Mouse (Mus musculus) testis, postnatal 10 days (tissue): ENCODE results near the gene Rnf144b.
A peak's percentile ranks its signal among the peaks of the same experiment; 100 is the strongest.

Experiments used
- DNase-seq: peaks from one replicate; pipeline ENCODE4 v3.0.0; 2021; ENCODE audit warnings: low spot score

Rnf144b gene

DNA sequence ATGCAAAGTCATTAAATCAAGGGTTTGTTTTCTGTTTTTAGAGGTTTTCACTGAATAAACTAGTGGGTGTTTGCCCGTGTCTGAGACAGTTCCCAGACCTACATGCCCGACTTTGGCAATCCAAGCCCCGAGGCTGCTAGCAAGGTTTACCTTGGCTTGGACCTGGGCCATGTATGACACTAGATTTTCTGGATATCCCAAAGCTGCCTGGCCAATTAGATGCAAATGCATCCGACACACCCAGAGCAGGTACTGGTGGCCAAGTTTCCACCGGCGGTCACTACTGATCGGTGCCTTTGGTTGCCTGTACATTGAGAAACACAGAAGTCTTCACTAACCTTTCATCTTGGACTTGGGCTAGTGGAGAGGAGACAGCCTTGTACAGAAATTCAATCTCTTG is 144.0 kb downstream of the Rnf144b start:
- no peak for DNase-seq

DNA sequence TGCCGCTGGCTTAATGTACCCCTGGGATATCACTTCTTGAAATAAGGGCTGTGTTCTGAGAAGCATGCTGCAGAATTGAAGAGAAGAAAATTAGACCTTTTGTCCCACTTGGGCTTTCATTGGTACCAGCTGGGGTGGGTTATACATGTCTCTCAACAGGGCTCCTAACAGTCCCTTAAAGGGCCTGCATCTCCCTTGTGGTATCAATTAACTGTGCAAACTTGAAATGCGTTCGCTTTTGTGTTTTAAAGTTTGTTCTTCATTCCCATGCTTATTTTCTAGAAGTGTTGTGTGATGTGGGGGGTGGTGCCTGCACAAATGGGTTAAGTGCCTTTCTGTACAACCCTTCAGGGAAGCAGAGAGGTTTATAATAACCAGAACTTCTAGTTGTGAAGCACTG is 145.8 kb downstream of the Rnf144b start:
- DNase-seq, result no peak

DNA sequence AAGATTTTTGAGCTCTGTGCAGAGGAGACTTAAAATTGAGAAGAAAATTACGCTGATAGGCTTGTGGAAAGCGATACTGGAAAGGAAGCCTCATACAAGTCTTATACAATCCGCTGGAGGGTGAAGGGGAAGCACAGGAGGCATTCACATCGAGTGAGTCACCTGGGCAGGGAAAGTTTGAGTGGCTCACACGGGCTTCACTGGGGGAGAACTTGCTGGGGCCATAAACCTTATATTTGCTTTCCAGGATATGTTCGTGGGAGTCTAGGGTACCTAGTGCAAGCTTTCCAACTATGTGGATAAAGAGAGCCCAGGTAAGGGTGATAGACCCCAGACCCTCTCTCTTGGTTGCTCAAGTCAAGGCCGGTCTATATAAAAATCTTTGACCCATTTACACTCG is 150.5 kb downstream of the Rnf144b start:
- DNase-seq, result no peak

DNA sequence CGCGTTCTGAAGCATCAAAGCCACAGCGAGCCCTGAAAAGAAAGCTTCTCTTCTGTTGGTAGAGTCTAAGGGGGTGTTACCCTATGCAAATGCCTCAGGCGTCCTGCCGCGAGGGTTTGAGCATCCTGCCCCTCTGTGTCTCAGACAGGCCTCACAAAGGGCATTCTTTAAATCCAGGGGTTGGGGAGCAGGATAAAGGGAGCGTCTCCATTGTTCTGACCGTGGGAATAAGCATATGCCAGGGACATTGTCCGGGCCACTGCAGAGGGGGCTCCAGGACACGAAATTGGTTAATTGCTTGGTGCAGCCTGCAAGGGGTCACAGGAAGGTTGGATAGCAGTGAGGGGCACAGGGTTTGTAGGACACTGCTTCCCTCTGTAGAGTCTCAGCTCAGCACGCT is 151.0 kb downstream of the Rnf144b start:
- DNase-seq, result no peak

DNA sequence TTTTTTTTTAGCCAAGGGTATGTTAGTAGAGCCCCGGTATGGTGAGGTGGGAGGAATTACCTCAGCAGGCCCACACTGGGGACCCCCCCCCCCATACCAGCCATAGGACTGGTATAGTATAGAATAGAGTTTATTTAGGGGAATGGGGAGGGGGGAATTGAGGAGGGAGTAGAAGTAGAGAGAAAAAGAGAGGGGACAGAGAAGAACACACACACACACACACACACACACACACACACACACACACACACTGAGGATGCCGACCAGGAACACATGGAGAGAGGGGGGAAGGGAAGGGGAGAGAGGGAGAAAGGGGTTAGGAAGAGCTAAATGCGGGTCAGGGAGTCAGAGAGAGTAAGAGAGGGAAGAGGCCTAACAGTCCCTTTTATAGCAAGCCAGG is 151.7 kb downstream of the Rnf144b start:
- DNase-seq, result no peak

DNA sequence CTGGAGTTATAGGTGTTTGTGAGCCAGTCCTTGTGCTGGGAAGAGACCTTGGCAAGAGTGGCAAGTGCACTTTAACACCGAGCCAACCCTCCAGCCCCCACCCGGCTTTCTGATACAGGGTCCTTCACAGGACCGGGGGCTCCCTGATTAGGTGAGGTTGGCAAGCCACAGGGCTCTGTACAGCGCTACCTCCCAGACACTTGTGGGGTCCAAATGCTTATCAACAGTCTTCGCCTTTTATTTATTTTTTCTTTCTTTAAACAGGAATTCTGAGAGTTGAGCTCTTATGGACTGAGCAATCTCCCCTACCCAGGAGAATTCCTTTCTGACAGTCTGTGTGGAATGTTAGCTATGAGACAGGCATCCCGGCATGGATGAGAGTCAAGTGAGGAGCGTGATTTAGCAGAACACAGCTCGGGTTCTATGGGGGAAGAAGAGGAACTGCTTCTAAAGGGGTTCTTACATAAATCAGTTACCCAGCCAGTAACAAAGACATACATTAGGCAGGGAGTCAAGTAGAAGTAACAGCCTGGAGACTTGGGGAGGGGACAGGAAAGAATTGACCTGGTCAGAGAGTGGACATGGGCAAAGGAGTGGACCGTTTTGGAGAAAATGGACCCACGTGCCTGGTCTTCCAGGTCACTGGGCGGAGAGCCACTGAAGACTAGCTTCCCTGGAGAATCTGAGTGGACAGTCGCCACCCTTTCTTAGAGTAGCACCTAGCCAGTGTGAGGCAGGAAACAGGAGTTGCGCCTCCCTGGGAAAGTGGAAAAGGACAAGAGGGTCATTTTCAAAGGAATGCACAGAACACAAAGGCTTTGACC is 154.8 kb downstream of the Rnf144b start:
- no peak for DNase-seq

DNA sequence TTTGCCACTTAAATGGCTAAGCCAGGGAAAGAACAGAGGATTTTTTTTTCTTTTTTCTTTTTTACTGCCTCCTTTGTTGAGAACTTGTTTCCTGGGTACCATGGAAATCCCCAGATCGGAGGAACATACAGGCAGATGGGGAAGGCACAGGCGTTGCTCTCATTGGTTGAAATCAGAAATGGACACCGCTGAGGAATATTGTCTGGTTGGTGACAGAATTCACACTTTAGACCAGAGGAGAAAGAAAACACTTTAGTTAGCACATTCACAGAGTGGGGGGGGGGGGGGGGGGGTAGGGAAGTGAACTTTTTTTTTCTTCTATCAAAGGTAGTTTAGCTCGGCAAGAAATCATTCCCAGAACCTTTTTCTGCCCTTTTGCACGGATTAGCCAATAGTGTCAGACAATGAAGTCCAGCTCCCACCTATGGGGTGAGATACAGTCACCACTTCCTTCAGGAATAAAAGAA is 155.4 kb downstream of the Rnf144b start:
- no peak for DNase-seq

DNA sequence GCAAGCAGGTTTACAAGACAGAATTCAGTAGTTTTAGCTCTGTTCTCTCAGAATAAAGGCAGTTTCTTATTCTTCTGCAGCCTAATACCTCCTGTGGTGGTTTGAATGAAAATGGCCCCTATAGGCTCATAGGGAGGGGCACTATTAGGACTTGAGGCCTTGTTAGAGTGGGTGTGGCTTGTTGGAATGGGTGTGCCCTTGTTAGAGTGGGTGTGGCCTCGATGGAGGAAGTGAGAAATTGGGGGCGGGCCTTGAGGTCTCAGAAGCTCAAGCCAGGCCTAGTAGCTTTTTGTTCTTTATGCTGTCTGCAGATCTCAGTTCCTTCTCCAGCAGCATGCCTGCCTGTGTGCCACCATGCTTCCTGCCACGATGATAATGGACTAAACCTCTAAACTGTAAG is 159.8 kb downstream of the Rnf144b start:
- no peak for DNase-seq

DNA sequence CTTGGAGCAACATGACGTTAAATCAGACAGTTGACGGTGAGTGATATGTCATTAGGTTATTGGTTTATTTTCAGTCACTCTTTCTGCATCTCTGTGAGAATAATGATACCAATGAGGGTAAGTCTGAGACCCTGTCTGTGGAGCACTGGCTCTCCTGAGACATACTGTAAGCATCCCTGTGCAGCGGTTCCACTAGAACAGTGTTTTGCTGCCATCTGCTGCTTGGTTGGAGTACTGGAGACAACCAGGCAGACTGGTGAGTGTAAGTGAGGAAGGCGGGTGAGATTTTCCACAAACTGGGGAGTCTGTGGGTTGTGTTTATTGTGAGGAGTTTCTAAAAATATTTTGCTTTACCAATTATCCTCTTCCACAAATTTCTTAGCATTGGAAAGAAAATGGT is 166.0 kb downstream of the Rnf144b start:
- peak; percentile 87 for DNase-seq

DNA sequence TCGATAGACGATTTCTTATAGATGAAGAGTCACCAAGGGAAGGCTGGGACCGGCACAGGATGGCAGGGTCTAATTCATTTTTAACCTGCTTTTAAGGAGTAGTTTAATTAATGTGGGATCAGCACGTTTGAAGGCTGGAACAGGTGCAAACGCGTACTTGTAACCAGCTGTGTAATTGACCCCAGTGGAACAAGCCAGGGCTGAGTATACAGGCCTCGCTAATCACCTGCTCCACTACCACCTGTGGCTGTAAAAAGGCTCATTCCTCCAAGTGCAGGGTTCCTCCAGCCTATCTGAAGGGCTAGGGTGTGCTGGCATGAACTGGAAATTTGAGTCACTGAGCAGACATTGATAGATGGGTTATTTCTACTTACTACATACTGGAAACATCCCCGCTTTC is 174.0 kb downstream of the Rnf144b start:
- no peak for DNase-seq
